Comparison of ENCODE assay signal across 17 mouse cellular contexts in the genomic region with DNA sequence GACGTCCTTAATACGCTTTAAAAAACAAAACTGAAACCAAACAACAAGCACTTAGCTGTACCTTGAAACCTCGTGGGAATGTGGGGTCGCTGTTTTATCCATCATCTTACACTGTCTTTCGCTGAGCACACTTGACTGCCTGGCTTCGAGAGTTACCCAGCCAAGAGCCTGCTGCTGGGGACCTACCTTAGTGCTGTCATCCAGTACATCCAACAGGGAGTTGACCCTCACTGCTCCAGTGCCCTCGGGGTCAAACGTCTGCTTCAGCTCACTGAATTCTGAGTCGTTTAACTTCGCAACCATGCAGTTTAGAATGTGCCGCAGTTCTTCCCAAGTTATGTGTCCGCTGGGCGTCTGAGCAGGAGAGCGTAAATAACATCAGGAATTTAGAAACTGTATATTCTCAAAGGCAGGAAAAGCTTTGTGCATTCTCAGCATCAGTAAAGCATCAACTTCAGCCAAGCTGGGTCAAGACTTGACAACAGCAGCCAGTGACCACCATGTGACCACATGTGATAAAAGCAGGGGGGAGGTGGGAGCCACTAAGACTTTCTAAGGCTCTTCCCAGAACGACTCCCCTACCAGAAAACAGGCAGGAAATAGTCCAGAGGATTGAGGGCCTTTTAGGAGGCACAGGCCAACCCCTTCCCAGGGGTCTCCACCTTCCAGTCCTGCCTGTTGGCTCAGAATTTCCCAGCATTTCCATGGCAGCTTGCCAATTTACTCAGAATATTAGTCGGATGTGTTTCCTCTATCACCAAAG.
DNase-seq lines count a peak whose midpoint lies in the region; ATAC-seq lines count a peak whose summit lies in the region.
"Had no signal": no experiment of that assay in that cellular context is flagged by ENCODE, and none has a peak within 500 bp of the region (broad histone marks: within the 10 kb centered on the region; RNA-seq: fewer than 3 reads in every experiment).

No protein-coding gene starts in this region.

- no peaks in the 10 kb centered on the region for H3K27me3 ChIP-seq in neural tube, embryonic 13.5 days
- H3K27me3 ChIP-seq in neural tube, embryonic 15.5 days (replicated peaks), result no peaks in the 10 kb centered on the region
- H3K27me3 ChIP-seq in forebrain, embryonic 14.5 days (replicated peaks; ENCODE audit: control insufficient read depth, insufficient read depth, low read length), result no peaks in the 10 kb centered on the region
- H3K27me3 ChIP-seq: intestine, embryonic 15.5 days had no signal

- no peaks in the 10 kb centered on the region for H3K36me3 ChIP-seq in neural tube, embryonic 13.5 days
- H3K36me3 ChIP-seq in neural tube, embryonic 15.5 days, result no peaks in the 10 kb centered on the region
- H3K36me3 ChIP-seq in forebrain, embryonic 14.5 days (ENCODE audit: control insufficient read depth, insufficient read depth, low read length), result no peaks in the 10 kb centered on the region
- H3K36me3 ChIP-seq: heart, embryonic 10.5 days; intestine, embryonic 15.5 days had no signal

- no peak overlapping the region for H3K4me2 ChIP-seq in neural tube, embryonic 13.5 days
- no peak overlapping the region for H3K4me2 ChIP-seq in neural tube, embryonic 15.5 days
- no peak overlapping the region for H3K4me2 ChIP-seq in forebrain, embryonic 14.5 days (ENCODE audit: low read length)
- H3K4me2 ChIP-seq: hindbrain, embryonic 14.5 days; intestine, embryonic 15.5 days had no signal

- no peak for ATAC-seq in neural tube, embryonic 13.5 days (ENCODE audit: low read depth)
- no peak for ATAC-seq in neural tube, embryonic 15.5 days (ENCODE audit: low FRiP score)
- ATAC-seq in forebrain, embryonic 14.5 days, result no peak
- ATAC-seq: intestine, embryonic 15.5 days; midbrain, embryonic 16.5 days had no signal

- H3K9ac ChIP-seq in neural tube, embryonic 13.5 days, result peak overlapping the region; percentile 17; the same call in 1 of the 2 replicates
- no peak overlapping the region for H3K9ac ChIP-seq in neural tube, embryonic 15.5 days (replicated peaks)
- no peak overlapping the region for H3K9ac ChIP-seq in forebrain, embryonic 14.5 days (ENCODE audit: low read length)
- H3K9ac ChIP-seq: hindbrain, embryonic 14.5 days; intestine, embryonic 15.5 days had no signal

- no peak overlapping the region for H3K27ac ChIP-seq in neural tube, embryonic 13.5 days (replicated peaks)
- no peak overlapping the region for H3K27ac ChIP-seq in neural tube, embryonic 15.5 days (replicated peaks)
- H3K27ac ChIP-seq in forebrain, embryonic 14.5 days (ENCODE audit: low read depth, low read length), result no peak overlapping the region
- H3K27ac ChIP-seq: heart, embryonic 10.5 days; hindbrain, embryonic 14.5 days; intestine, embryonic 15.5 days had no signal

- DNase-seq in embryo, embryonic 10 days (ENCODE audit: low spot score), result peak; percentile 57
- peak; percentile 8 for DNase-seq in embryo, embryonic 9.5 days (ENCODE audit: extremely low spot score)
- DNase-seq in kidney, postnatal 36 days, result peak; percentile 23 to 35
- no peak for DNase-seq in forebrain, embryonic 14.5 days (ENCODE audit: low spot score)
- no peak for DNase-seq in layer of hippocampus, adult 8-10 months (ENCODE audit: low spot score in 2 of 2)
- DNase-seq: cerebellum, adult 9-10 months; gastrocnemius, postnatal 10 days; layer of hippocampus, adult 9-11 months; left cerebral cortex, postnatal 4 days; lung, adult 18-20 months; thymus, adult 18-20 months had no signal

- 53% methylated on average over 16 of the region's 16 CpGs for WGBS in neural tube, embryonic 13.5 days
- WGBS in neural tube, embryonic 15.5 days, result 56% methylated on average over 16 of the region's 16 CpGs
- 68% methylated on average over 16 of the region's 16 CpGs for WGBS in forebrain, embryonic 14.5 days

- peaks cover 4% of the 10 kb centered on the region; the same call in 1 of the 2 replicates for H3K4me1 ChIP-seq in neural tube, embryonic 13.5 days (replicated peaks)
- H3K4me1 ChIP-seq in neural tube, embryonic 15.5 days, result peaks cover 3% of the 10 kb centered on the region; the same call in 1 of the 2 replicates
- no peaks in the 10 kb centered on the region for H3K4me1 ChIP-seq in forebrain, embryonic 14.5 days (ENCODE audit: control insufficient read depth, insufficient read depth, low read length)
- H3K4me1 ChIP-seq: intestine, embryonic 15.5 days had no signal

- H3K9me3 ChIP-seq in neural tube, embryonic 13.5 days, result no peaks in the 10 kb centered on the region
- no peaks in the 10 kb centered on the region for H3K9me3 ChIP-seq in neural tube, embryonic 15.5 days (replicated peaks)
- H3K9me3 ChIP-seq in forebrain, embryonic 14.5 days (replicated peaks; ENCODE audit: control insufficient read depth, low read length), result no peaks in the 10 kb centered on the region
- H3K9me3 ChIP-seq: heart, embryonic 10.5 days; intestine, embryonic 15.5 days had no signal

- H3K4me3 ChIP-seq in neural tube, embryonic 13.5 days, result no peak overlapping the region
- H3K4me3 ChIP-seq in neural tube, embryonic 15.5 days (replicated peaks), result no peak overlapping the region
- H3K4me3 ChIP-seq in forebrain, embryonic 14.5 days (ENCODE audit: low read depth, low read length), result no peak overlapping the region
- H3K4me3 ChIP-seq: heart, embryonic 10.5 days; intestine, embryonic 15.5 days had no signal

Comparison
In these comparisons a context has a peak if more than half of its experiments do, and no peak if none do; other contexts are left out.
1. DNase-seq: peak in embryo, embryonic 10 days (single experiment), embryo, embryonic 9.5 days (single experiment) and kidney, postnatal 36 days (2 of 2); none in forebrain, embryonic 14.5 days (single experiment) and layer of hippocampus, adult 8-10 months (0 of 2).